Mouse (Mus musculus) mouse embryonic stem cell (cell line): ENCODE measurements at regions not wholly inside any gene's neighbourhood (a gene's known extent, or its start where the extent isn't known, plus 50 kb on each side); places are given as distances from the start of the nearest gene placed in this dataset.

ENCODE experiments used
- in situ Hi-C, 2 experiments: fragments of 300-500 bp; cut with MboI; formaldehyde crosslinking; loops; 1 replicate in 1 of 2; 3 replicates in 1 of 2; pipeline ENCODE4 v1.14.3; 2019 to 2020; ENCODE audit warnings: low sequenced_read_pairs in 2 of 2, low pct_unique_long_range_greater_than_20kb in 1 of 2, mixed read lengths in 1 of 2; ENCODE audit not compliant: unreplicated experiment in 1 of 2

- in situ Hi-C loops: no loop called here
Observed at GRCm38 (mm10) chr17:83920894-83921293, 73.1 kb upstream of the Haao start.

GRCm38 (mm10) chr17:83920225-83920624, 72.5 kb upstream of the Haao start:
- in situ Hi-C loops: no loop called here

- in situ Hi-C loops: no loop called here
Observed at GRCm38 (mm10) chr17:83918413-83919139, 70.8 kb upstream of the Haao start.

- in situ Hi-C loops: no loop called here
Observed at GRCm38 (mm10) chr17:83917781-83918180, 70.0 kb upstream of the Haao start.

- in situ Hi-C loops: no loop called here
Observed at GRCm38 (mm10) chr17:83916684-83917166, 69.0 kb upstream of the Haao start.

- in situ Hi-C loops: no loop called here
Observed at GRCm38 (mm10) chr17:83915034-83915433, 67.3 kb upstream of the Haao start.

- in situ Hi-C loops: no loop called here
Observed at GRCm38 (mm10) chr17:83914603-83915002, 66.8 kb upstream of the Haao start.

GRCm38 (mm10) chr17:83913711-83914415, 66.1 kb upstream of the Haao start:
- in situ Hi-C loops: no loop called here

GRCm38 (mm10) chr17:83912421-83912820, 64.7 kb upstream of the Haao start:
- in situ Hi-C loops: no loop called here

GRCm38 (mm10) chr17:83908811-83909210, 61.0 kb upstream of the Haao start:
- in situ Hi-C loops: no loop called here

GRCm38 (mm10) chr17:83907538-83907937, 59.8 kb upstream of the Haao start:
- in situ Hi-C loops: no loop called here

- in situ Hi-C loops: no loop called here
Observed at GRCm38 (mm10) chr17:83906751-83907537, 59.2 kb upstream of the Haao start.

- in situ Hi-C loops: no loop called here
Observed at GRCm38 (mm10) chr17:83903467-83903866, 55.7 kb upstream of the Haao start.

GRCm38 (mm10) chr17:83902523-83902922, 54.8 kb upstream of the Haao start:
- in situ Hi-C loops: no loop called here

GRCm38 (mm10) chr17:83902091-83902490, 54.3 kb upstream of the Haao start:
- in situ Hi-C loops: no loop called here

- in situ Hi-C loops: loop anchor here (10.0 to 25.0 kb wide), 2 partner anchors 295 to 488 kb away; no protein-coding TSS in a partner anchor
Observed at GRCm38 (mm10) chr17:83899588-83900152, 51.9 kb upstream of the Haao start.

- in situ Hi-C loops: loop anchor here (10.0 to 25.0 kb wide), 2 partner anchors 296 to 489 kb away; no protein-coding TSS in a partner anchor
Observed at GRCm38 (mm10) chr17:83898531-83898930, 50.8 kb upstream of the Haao start.
